Comparison of ENCODE assay signal across 9 mouse cellular contexts in the genomic region with DNA sequence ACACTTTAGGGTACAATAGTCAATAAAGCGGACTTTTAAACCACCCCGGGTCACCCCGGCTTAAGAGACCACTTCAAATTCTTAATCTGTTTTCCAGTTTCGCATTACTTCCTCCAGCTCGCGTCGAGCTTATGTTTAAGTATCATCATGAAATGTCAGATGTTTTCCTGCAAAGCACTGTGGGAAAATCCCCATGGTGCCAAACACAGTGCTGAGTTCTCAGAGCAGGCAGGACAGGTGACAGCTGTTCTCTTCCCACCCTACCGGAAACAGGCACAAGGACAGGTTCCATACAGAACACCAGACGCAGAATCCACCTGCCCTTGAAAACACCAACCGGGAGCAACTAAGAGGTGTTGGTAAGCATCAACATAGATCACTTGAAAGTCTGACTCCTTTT.
DNase-seq lines count a peak whose midpoint lies in the region; ATAC-seq and TF ChIP-seq lines count a peak whose summit lies in the region.
"Had no signal": no experiment of that assay in that cellular context is flagged by ENCODE, and none has a peak within 500 bp of the region (broad histone marks: within the 10 kb centered on the region; RNA-seq: fewer than 3 reads in every experiment).

No protein-coding gene starts in this region.

- TF ChIP-seq CTCF in brain, embryonic 14.5 days (IDR thresholded peaks at IDR 0.05; ENCODE audit: borderline replicate concordance, extremely low read depth, insufficient read depth, insufficient read length): no peak

- H3K9ac ChIP-seq in hindbrain, embryonic 14.5 days: peak overlapping the region; percentile 37; the same call in 1 of the 2 replicates
- no peak overlapping the region for H3K9ac ChIP-seq in hindbrain, embryonic 11.5 days (ENCODE audit: low read depth, low read length)
- peak overlapping the region; percentile 26; the same call in 1 of the 2 replicates for H3K9ac ChIP-seq in midbrain, embryonic 14.5 days (replicated peaks; ENCODE audit: low read length)
- H3K9ac ChIP-seq: liver, embryonic 14.5 days had no signal

- intact Hi-C loops in heart, postnatal 10 days (cut with DNase I): loop anchor here (5.0 to 10.0 kb wide), 2 partner anchors 413 to 505 kb away; no protein-coding TSS in a partner anchor

- H3K4me2 ChIP-seq in hindbrain, embryonic 14.5 days (replicated peaks): peak overlapping the region; percentile 31
- H3K4me2 ChIP-seq in hindbrain, embryonic 11.5 days (replicated peaks; ENCODE audit: low read depth, low read length): no peak overlapping the region
- H3K4me2 ChIP-seq in midbrain, embryonic 14.5 days (ENCODE audit: low read length): peak overlapping the region; percentile 51

- no peaks in the 10 kb centered on the region for H3K27me3 ChIP-seq in hindbrain, embryonic 14.5 days (ENCODE audit: control insufficient read depth, insufficient read depth, low read length)
- H3K27me3 ChIP-seq in hindbrain, embryonic 11.5 days (ENCODE audit: control insufficient read depth, insufficient read depth, low read length): no peaks in the 10 kb centered on the region
- H3K27me3 ChIP-seq in midbrain, embryonic 14.5 days (ENCODE audit: control insufficient read depth, insufficient read depth, low read length): no peaks in the 10 kb centered on the region

- WGBS in hindbrain, embryonic 14.5 days: 52% methylated on average over 10 of the region's 10 CpGs
- WGBS in hindbrain, embryonic 11.5 days: 63% methylated on average over 10 of the region's 10 CpGs
- 49% methylated on average over 10 of the region's 10 CpGs for WGBS in midbrain, embryonic 14.5 days

- no peak overlapping the region for H3K4me3 ChIP-seq in hindbrain, embryonic 14.5 days (replicated peaks; ENCODE audit: low read length)
- H3K4me3 ChIP-seq in hindbrain, embryonic 11.5 days (ENCODE audit: low read depth, low read length): no peak overlapping the region
- no peak overlapping the region for H3K4me3 ChIP-seq in midbrain, embryonic 14.5 days (replicated peaks; ENCODE audit: low read depth, low read length)

- H3K27ac ChIP-seq in hindbrain, embryonic 14.5 days: no peak overlapping the region
- no peak overlapping the region for H3K27ac ChIP-seq in hindbrain, embryonic 11.5 days (ENCODE audit: low read depth, low read length)
- H3K27ac ChIP-seq in midbrain, embryonic 14.5 days (replicated peaks; ENCODE audit: low read depth, low read length): no peak overlapping the region
- H3K27ac ChIP-seq: liver, embryonic 14.5 days had no signal

- no peak for DNase-seq in hindbrain, embryonic 14.5 days (ENCODE audit: low spot score)
- no peak for DNase-seq in hindbrain, embryonic 11.5 days (ENCODE audit: low spot score)
- peak; percentile 55 for DNase-seq in brain, embryonic 14.5 days (ENCODE audit: low read depth)
- peak; percentile 53 for DNase-seq in cerebellum, adult 9-11 months
- DNase-seq in midbrain, embryonic 14.5 days: no peak
- no peak for DNase-seq in right cerebral cortex, postnatal 14 days
- no peak for DNase-seq in urinary bladder, adult 18-20 months (ENCODE audit: low spot score in 2 of 2)
- DNase-seq in heart, postnatal 10 days: no peak

- no peaks in the 10 kb centered on the region for H3K36me3 ChIP-seq in hindbrain, embryonic 14.5 days (replicated peaks; ENCODE audit: control insufficient read depth, insufficient read depth)
- H3K36me3 ChIP-seq in hindbrain, embryonic 11.5 days (ENCODE audit: control insufficient read depth, insufficient read depth, low read length): no peaks in the 10 kb centered on the region
- no peaks in the 10 kb centered on the region for H3K36me3 ChIP-seq in midbrain, embryonic 14.5 days (ENCODE audit: control insufficient read depth, insufficient read depth, low read length)

- TF ChIP-seq POLR2A in brain, embryonic 14.5 days (IDR thresholded peaks at IDR 0.05; ENCODE audit: borderline replicate concordance, extremely low read depth, insufficient read depth, insufficient read length, poor library complexity, severe bottlenecking): no peak

- no peaks in the 10 kb centered on the region for H3K9me3 ChIP-seq in hindbrain, embryonic 14.5 days (ENCODE audit: control insufficient read depth, low read length)
- H3K9me3 ChIP-seq in hindbrain, embryonic 11.5 days (ENCODE audit: control insufficient read depth, low read length): no peaks in the 10 kb centered on the region
- H3K9me3 ChIP-seq in midbrain, embryonic 14.5 days (ENCODE audit: control insufficient read depth, low read length): no peaks in the 10 kb centered on the region

- ATAC-seq in hindbrain, embryonic 14.5 days (ENCODE audit: low FRiP score): no peak
- ATAC-seq in hindbrain, embryonic 11.5 days (ENCODE audit: low FRiP score): no peak
- ATAC-seq in midbrain, embryonic 14.5 days (ENCODE audit: low FRiP score, low TSS enrichment): no peak

- peaks cover 5% of the 10 kb centered on the region; the same call in 1 of the 2 replicates for H3K4me1 ChIP-seq in hindbrain, embryonic 14.5 days (replicated peaks; ENCODE audit: control insufficient read depth, insufficient read depth, low read length)
- no peaks in the 10 kb centered on the region for H3K4me1 ChIP-seq in hindbrain, embryonic 11.5 days (replicated peaks; ENCODE audit: control insufficient read depth, insufficient read depth, low read length)
- H3K4me1 ChIP-seq in midbrain, embryonic 14.5 days (ENCODE audit: control insufficient read depth, insufficient read depth, low read length): peaks cover 12% of the 10 kb centered on the region; the same call in 1 of the 2 replicates

Comparison
In these comparisons a context has a peak if more than half of its experiments do, and no peak if none do; other contexts are left out.
1. DNase-seq: peak in brain, embryonic 14.5 days (single experiment) and cerebellum, adult 9-11 months (single experiment); none in hindbrain, embryonic 14.5 days (single experiment), hindbrain, embryonic 11.5 days (single experiment), midbrain, embryonic 14.5 days (single experiment), right cerebral cortex, postnatal 14 days (single experiment), urinary bladder, adult 18-20 months (0 of 2) and heart, postnatal 10 days (0 of 2).